Mouse (Mus musculus) gastrocnemius, postnatal 14 days (tissue): ENCODE data around the gene Setdb2. TPM values are rescaled to one million over a fixed set of nuclear protein-coding genes. Genes with fewer than 3 reads are reported as not detected.
"Not testable (repeated sequence)": the region's sequence is repeated elsewhere in the genome, so short reads cannot be mapped to it uniquely, and the experiment has no call there.

Source experiments
- DNase-seq: peaks from one replicate; pipeline ENCODE4 v3.0.0; 2021; ENCODE audit warnings: mixed read lengths
- intact Hi-C: fragments of 180-260 bp; cut with DNase I; formaldehyde crosslinking; loops from one replicate; pipeline ENCODE4 v1.15.1; 2025; ENCODE audit warnings: low total_unique reads
- total RNA-seq, 2 experiments: library from RNA; stranded (reverse); gene quantifications; 2 replicates each; pipeline ENCODE4 v1.2.3; 2021

The Setdb2 gene
- total RNA-seq, 2 experiments from 2014 or later = 4.2 to 5.0 TPM

GRCm38 (mm10) chr14:59390181-59390580, 50.5 kb downstream of the Setdb2 start:
- intact Hi-C loops = loop anchor here (5.0 kb wide), 1 partner anchor 167 kb away; no protein-coding TSS in a partner anchor
- DNase-seq = not testable (repeated sequence)

GRCm38 (mm10) chr14:59389532-59389931, 51.2 kb downstream of the Setdb2 start:
- no peak for DNase-seq
- intact Hi-C loops = no loop called here

- intact Hi-C loops = no loop called here
These were observed 70.2 kb downstream of the Setdb2 start for GRCm38 (mm10) chr14:59370348-59371068.

GRCm38 (mm10) chr14:59366386-59367105, 74.1 kb downstream of the Setdb2 start:
- intact Hi-C loops = no loop called here
- no peak for DNase-seq

More at GRCm38 (mm10) chr14:59370348-59371068, 70.2 kb downstream of the Setdb2 start:
- DNase-seq = no peak

- peak; percentile 11 for DNase-seq
- intact Hi-C loops = no loop called here
These were observed 75.4 kb downstream of the Setdb2 start, which contains the start of gene Phf11d for GRCm38 (mm10) chr14:59365244-59365644. Phf11d (minus strand) TSS chr14:59365470.

Other genes with a start within 250 kb of the Setdb2 start
- gene Rcbtb1, start 239.7 kb downstream of the Setdb2 start, total RNA-seq = 10 to 100 TPM; 10.5 to 11.5 TPM
- gene Gm6904, start 180.7 kb downstream of the Setdb2 start, total RNA-seq = not detected
- gene Phf11a, start 143.4 kb downstream of the Setdb2 start, total RNA-seq = not detected
- gene Phf11b, start 99.5 kb downstream of the Setdb2 start, total RNA-seq = under 1 TPM in 1 of 2 experiments, not detected in 1; 0.18 TPM
- 1 to 10 TPM; 2.2 to 3.0 TPM for gene Phf11d, start 75.4 kb downstream of the Setdb2 start, total RNA-seq
- gene Phf11c, start 45.5 kb downstream of the Setdb2 start, total RNA-seq = under 1 TPM; 0.31 to 0.47 TPM
- gene Cab39l, start 88 bp upstream of the Setdb2 start, total RNA-seq = 10 to 100 TPM; 11.8 to 14.6 TPM
- gene Cdadc1, start 157.1 kb upstream of the Setdb2 start, total RNA-seq = 10 to 100 TPM; 19.3 to 20.3 TPM
- 10 to 100 TPM; 47.3 to 50.9 TPM for gene Shisa2, start 184.4 kb upstream of the Setdb2 start, total RNA-seq